Mouse (Mus musculus) brain, embryonic 14.5 days (tissue): ENCODE measurements around the gene 1700019A02Rik.

Source experiments
- CTCF ChIP-seq: fragments of 200-500 bp; IDR thresholded peaks from 2 replicates; pipeline ENCODE4 v1.5.1; 2012; ENCODE audit warnings: inconsistent platforms, mild to moderate bottlenecking, moderate library complexity, borderline replicate concordance; ENCODE audit not compliant: insufficient read depth, insufficient read length; ENCODE audit errors: extremely low read depth
- POLR2A ChIP-seq: fragments of 200-500 bp; IDR thresholded peaks from 2 replicates; pipeline ENCODE4 v1.6.1; 2012; ENCODE audit warnings: mild to moderate bottlenecking, inconsistent platforms, borderline replicate concordance; ENCODE audit not compliant: poor library complexity, insufficient read depth, insufficient read length, severe bottlenecking; ENCODE audit errors: extremely low read depth

DNA sequence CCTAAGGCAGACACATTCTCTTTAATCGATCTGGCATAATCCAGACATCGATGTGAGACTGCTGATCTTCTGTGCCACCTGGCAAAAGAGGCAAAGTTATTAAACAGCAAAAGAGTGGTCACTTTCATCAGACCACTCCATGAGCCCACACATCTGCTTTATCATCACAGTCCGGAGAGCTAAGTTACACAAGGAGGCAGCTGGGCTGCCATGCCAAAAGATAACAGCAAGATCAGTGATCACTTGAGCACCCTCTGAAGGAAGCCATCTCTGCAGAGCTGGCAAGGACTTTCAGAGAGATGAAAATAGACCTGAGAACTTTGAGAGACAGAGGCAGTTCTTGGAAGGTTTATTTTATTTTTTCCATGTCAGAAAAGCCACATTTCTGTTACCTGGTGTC is 7.1 kb upstream of the 1700019A02Rik start:
- TF ChIP-seq CTCF (no peak), POLR2A (no peak)
